Mouse (Mus musculus) midbrain, embryonic 15.5 days (tissue): ENCODE results near the gene Timm10. TPM values are rescaled to one million over a fixed set of nuclear protein-coding genes. Genes with fewer than 3 reads are reported as not detected.

Experiments used
- ATAC-seq: fragments of 200-750 bp; cut with Nextera tagmentation; replicated peaks from 2 replicates; pipeline ENCODE4 v1.8.0; 2017; ENCODE audit warnings: moderate TSS enrichment
- H3K27ac ChIP-seq: fragments of 300-500 bp; sonication (generic); 2 replicates; pipeline ENCODE4 v1.5.1; 2015; ENCODE audit warnings: mild to moderate bottlenecking, inconsistent platforms
- H3K27me3 ChIP-seq: fragments of 300-500 bp; sonication (generic); replicated peaks from 2 replicates; pipeline ENCODE4 v1.6.1; 2015; ENCODE audit warnings: inconsistent platforms
- H3K36me3 ChIP-seq: fragments of 300-500 bp; sonication (generic); replicated peaks from 2 replicates; pipeline ENCODE4 v1.6.1; 2015; ENCODE audit warnings: inconsistent platforms
- H3K4me1 ChIP-seq: fragments of 300-500 bp; sonication (generic); 2 replicates; pipeline ENCODE4 v1.6.1; 2015; ENCODE audit warnings: inconsistent platforms
- H3K4me2 ChIP-seq: fragments of 300-500 bp; sonication (generic); 2 replicates; pipeline ENCODE4 v1.6.1; 2015; ENCODE audit warnings: inconsistent platforms, mild to moderate bottlenecking, moderate library complexity
- H3K4me3 ChIP-seq: fragments of 300-500 bp; sonication (generic); 2 replicates; pipeline ENCODE4 v1.5.1; 2015; ENCODE audit warnings: mild to moderate bottlenecking, inconsistent platforms
- H3K9ac ChIP-seq: fragments of 300-500 bp; sonication (generic); 2 replicates; pipeline ENCODE4 v1.6.1; 2015; ENCODE audit warnings: mild to moderate bottlenecking, inconsistent platforms
- H3K9me3 ChIP-seq: fragments of 300-500 bp; sonication (generic); 2 replicates; pipeline ENCODE4 v1.6.1; 2016; ENCODE audit warnings: inconsistent platforms
- WGBS: fragments of 180-500 bp; shearing (Covaris S2); methylation state at CpG from one replicate; pipeline ENCODE4 v1.1.7; 2015; ENCODE audit warnings: mixed read lengths; 5-methylcytosine and 5-hydroxymethylcytosine counted together
- polyA plus RNA-seq: library from polyadenylated mRNA; unstranded; fragments of >200 nt; fragmentation: Nextera tagmentation; extraction: Ambion mirVana; gene quantifications from 2 replicates; pipeline ENCODE4 v1.2.1, GENCODE M21; 2015

The Timm10 gene
- polyA plus RNA-seq, 1 experiment from 2014 or later: 70.1 TPM

DNA sequence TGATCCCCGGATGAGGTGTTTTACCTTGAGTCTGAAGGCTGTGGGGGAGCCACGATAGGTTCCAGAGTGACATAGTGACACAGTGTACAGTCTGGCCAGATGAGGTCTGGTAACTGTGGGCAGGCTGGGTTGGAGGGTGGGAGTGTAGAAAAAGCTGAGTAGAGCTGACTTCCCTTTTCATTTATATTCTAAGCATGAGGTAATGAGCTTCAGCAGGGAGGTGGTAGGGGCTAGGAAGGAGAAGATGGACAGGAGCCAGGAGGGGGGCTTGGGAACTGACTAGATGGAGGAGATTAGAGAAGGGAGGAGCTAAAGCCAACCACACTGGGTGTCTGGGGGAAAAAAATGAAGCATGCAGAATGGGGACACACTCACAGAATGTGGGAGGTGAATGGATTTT, 42.2 kb downstream of the Timm10 start:
- WGBS: 73% methylated on average over 2 of the region's 2 CpGs
- no peaks in the 10 kb centered on the region for H3K36me3 ChIP-seq
- H3K4me1 ChIP-seq: peaks cover 20% of the 10 kb centered on the region
- no peak overlapping the region for H3K4me3 ChIP-seq
- H3K27me3 ChIP-seq: peaks cover 70% of the 10 kb centered on the region
- ATAC-seq: no peak
- no peaks in the 10 kb centered on the region for H3K9me3 ChIP-seq
- H3K27ac ChIP-seq: no peak overlapping the region
- no peak overlapping the region for H3K9ac ChIP-seq
- H3K4me2 ChIP-seq: no peak overlapping the region

DNA sequence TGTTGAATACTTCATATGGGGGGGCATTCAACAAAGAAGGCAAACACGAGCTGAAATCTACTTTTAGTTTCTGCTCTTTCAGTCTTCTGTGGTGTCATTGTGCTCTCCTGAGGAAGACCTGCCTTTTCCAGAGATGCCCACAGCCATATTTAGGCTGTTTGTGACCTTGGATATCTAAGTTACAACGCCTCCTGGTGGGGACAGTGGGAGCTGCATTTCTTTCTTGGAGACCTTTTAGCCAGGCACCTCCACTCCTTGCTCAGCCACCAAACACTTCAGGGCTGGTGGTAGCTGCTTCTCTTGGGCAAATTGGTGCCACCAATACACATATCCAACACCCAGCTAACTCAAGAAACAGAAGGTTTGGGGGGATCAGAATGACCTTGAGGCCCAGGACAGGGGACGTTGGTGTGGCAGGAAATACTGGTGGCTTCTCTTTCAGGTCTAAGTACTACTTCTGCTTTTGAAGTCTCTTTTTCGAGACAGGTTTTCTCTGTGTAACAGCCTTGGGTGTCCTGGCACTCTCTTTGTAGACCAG, 43.9 kb downstream of the Timm10 start:
- Histone ChIP-seq H3K9me3 (no peaks in the 10 kb centered on the region), H3K4me2 (no peak overlapping the region), H3K4me1 (peaks cover 19% of the 10 kb centered on the region), H3K27me3 (peaks cover 76% of the 10 kb centered on the region), H3K36me3 (no peaks in the 10 kb centered on the region), H3K27ac (no peak overlapping the region), H3K4me3 (no peak overlapping the region), H3K9ac (no peak overlapping the region)
- ATAC-seq: no peak
- 71% methylated on average over 4 of the region's 4 CpGs for WGBS

DNA sequence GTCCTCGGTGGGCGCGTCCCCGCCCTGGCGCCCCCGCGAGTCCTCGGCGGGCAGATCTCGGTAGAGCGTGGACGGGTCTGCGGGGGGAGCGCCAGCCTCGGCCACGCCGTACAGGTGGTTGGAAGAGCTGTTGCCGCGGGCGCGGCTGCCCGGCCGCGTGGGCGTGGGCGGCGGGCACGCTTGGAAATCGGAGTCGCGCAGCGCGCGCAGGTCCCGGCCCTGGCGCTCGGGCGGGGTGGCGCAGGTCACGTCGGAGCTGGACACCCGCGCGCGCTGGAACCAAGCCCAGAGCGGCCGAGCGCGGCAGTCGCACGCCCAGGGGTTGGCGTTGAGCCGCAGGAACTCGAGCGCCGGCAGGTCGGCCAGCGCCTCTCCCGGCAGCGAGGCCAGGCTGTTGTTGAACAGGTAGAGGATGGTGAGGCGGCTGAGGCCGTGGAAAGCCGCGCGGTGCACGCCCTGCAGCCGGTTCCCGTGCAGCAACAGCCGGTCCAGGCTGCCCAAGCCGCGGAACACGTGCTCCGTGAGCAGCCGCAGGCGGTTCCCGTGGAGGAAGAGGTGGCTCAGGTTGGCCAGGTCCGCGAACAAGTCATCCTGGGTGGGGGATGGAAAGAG, 45.4 kb downstream of the Timm10 start:
- Histone ChIP-seq H3K9ac (peak overlapping the region; percentile 39; the same call in 1 of the 2 replicates), H3K36me3 (no peaks in the 10 kb centered on the region), H3K9me3 (no peaks in the 10 kb centered on the region), H3K4me1 (peaks cover 11% of the 10 kb centered on the region), H3K4me2 (peak overlapping the region; percentile 65), H3K4me3 (peak overlapping the region; percentile 43), H3K27me3 (peaks cover 71% of the 10 kb centered on the region), H3K27ac (no peak overlapping the region)
- peak; percentile 60 for ATAC-seq
- under 1% methylated on average over 73 of the region's 78 CpGs for WGBS

DNA sequence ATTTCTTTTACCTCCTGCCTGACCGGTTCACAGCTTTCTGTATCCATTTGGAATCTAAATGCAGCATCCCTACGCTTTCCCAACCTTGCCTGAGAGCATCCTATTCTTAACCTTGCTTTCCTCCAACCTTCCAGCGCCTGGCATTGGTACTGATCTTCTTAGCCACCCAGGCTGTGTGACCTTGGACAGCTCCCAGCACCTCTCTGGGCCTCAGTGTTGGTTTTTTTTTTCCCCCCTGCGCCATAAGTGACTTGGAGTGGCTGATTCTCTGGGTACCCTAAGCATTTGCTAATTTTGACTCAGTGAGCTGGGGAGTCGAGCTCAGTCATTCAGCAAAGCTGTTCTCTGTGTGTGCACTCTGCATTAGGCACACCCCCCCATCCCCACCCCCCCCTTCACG, 49.0 kb downstream of the Timm10 start:
- ATAC-seq: no peak
- WGBS: 63% methylated on average over 6 of the region's 6 CpGs
- Histone ChIP-seq H3K27me3 (peaks cover 46% of the 10 kb centered on the region), H3K9me3 (no peaks in the 10 kb centered on the region), H3K4me2 (no peak overlapping the region), H3K36me3 (no peaks in the 10 kb centered on the region), H3K4me3 (no peak overlapping the region), H3K4me1 (peaks cover 11% of the 10 kb centered on the region), H3K9ac (no peak overlapping the region), H3K27ac (no peak overlapping the region)

Other genes starting within 250 kb of the Timm10 start
- 31.3 and 34.2 TPM in 2 replicates for gene Ctnnd1, start 176.2 kb upstream of the Timm10 start, polyA plus RNA-seq
- 0.14 and 0.19 TPM in 2 replicates for gene Btbd18, start 167.9 kb upstream of the Timm10 start, polyA plus RNA-seq
- gene Selenoh, start 156.2 kb upstream of the Timm10 start, polyA plus RNA-seq: 168 and 174 TPM in 2 replicates
- not detected in 2 replicates for gene Gm28635, start 149.0 kb upstream of the Timm10 start, polyA plus RNA-seq
- 49.5 and 50.1 TPM in 2 replicates for gene Med19, start 148.6 kb upstream of the Timm10 start, polyA plus RNA-seq
- gene Tmx2, start 147.9 kb upstream of the Timm10 start, polyA plus RNA-seq: 271 and 279 TPM in 2 replicates
- 19.0 and 19.9 TPM in 2 replicates for gene Zdhhc5, start 111.8 kb upstream of the Timm10 start, polyA plus RNA-seq
- gene Clp1, start 99.6 kb upstream of the Timm10 start, polyA plus RNA-seq: 24.4 and 25.2 TPM in 2 replicates
- 27.5 and 28.0 TPM in 2 replicates for gene Ypel4, start 92.9 kb upstream of the Timm10 start, polyA plus RNA-seq
- 3.6 and 4.6 TPM in 2 replicates for gene Gm19426, start 83.3 kb upstream of the Timm10 start, polyA plus RNA-seq
- 32.9 and 37.0 TPM in 2 replicates for gene Serping1, start 51.6 kb upstream of the Timm10 start, polyA plus RNA-seq
- gene Ube2l6, start 28.2 kb upstream of the Timm10 start, polyA plus RNA-seq: 21.6 and 25.7 TPM in 2 replicates
- gene Smtnl1, start 4.3 kb upstream of the Timm10 start, polyA plus RNA-seq: not detected in 2 replicates
- 1.2 and 1.9 TPM in 2 replicates for gene Slc43a1, start 11.9 kb downstream of the Timm10 start, polyA plus RNA-seq
- gene Rtn4rl2, start 59.7 kb downstream of the Timm10 start, polyA plus RNA-seq: 4.9 and 6.0 TPM in 2 replicates
- 3.8 and 5.6 TPM in 2 replicates for gene Slc43a3, start 109.6 kb downstream of the Timm10 start, polyA plus RNA-seq
- 0.35 and 0.42 TPM in 2 replicates for gene Prg2, start 153.5 kb downstream of the Timm10 start, polyA plus RNA-seq
- gene Prg3, start 161.2 kb downstream of the Timm10 start, polyA plus RNA-seq: not detected in 2 replicates
- gene Ssrp1, start 210.2 kb downstream of the Timm10 start, polyA plus RNA-seq: 180 and 191 TPM in 2 replicates
- 2.2 and 2.9 TPM in 2 replicates for gene P2rx3, start 210.5 kb downstream of the Timm10 start, polyA plus RNA-seq
- 24.3 and 25.3 TPM in 2 replicates for gene Tnks1bp1, start 221.0 kb downstream of the Timm10 start, polyA plus RNA-seq